Mouse (Mus musculus): ENCODE results near the gene Npy1r. TPM values are rescaled to one million over a fixed set of nuclear protein-coding genes. Genes with fewer than 3 reads are reported as not detected.

The Npy1r gene
- polyA plus RNA-seq (2015; fragmentation: Nextera tagmentation; extraction: Ambion mirVana), result 0.48 and 0.54 TPM in 2 replicates

- Histone ChIP-seq H3K4me3 (ENCODE audit: low read depth, low read length) (peak within 1 kb of the TSS; percentile 27), H3K4me2 (replicated peaks; ENCODE audit: low read depth) (peak within 1 kb of the TSS; percentile 58), H3K9ac (ENCODE audit: low read depth, low read length) (no peak within 1 kb of the TSS), H3K9me3 (ENCODE audit: control insufficient read depth) (no peaks in the 10 kb centered on the region), H3K27ac (ENCODE audit: low read depth, low read length) (no peak within 1 kb of the TSS), H3K36me3 (ENCODE audit: control insufficient read depth, insufficient read depth) (no peaks in the 10 kb centered on the region), H3K27me3 (replicated peaks; ENCODE audit: control insufficient read depth, insufficient read depth, low read length) (peaks cover 12% of the 10 kb centered on the region; the same call in 1 of the 2 replicates), H3K4me1 (replicated peaks; ENCODE audit: control insufficient read depth, insufficient read depth, low read length) (no peaks in the 10 kb centered on the region; the same call in 1 of the 2 replicates)
- no peak for ATAC-seq
- TF ChIP-seq CTCF (IDR thresholded peaks at IDR 0.05; ENCODE audit: low read depth), result peak; percentile 67
- 2% methylated on average over 30 of the region's 30 CpGs for WGBS
Measured at GRCm38 (mm10) chr8:66696970-66697843, at the start of gene Npy1r. TSS of gene Npy1r (plus strand) at chr8:66697192.

- H3K4me1 ChIP-seq (replicated peaks; ENCODE audit: control insufficient read depth, insufficient read depth, low read length), result no peaks in the 10 kb centered on the region
- H3K4me2 ChIP-seq (replicated peaks; ENCODE audit: low read depth), result no peak overlapping the region
- H3K36me3 ChIP-seq (ENCODE audit: control insufficient read depth, insufficient read depth), result no peaks in the 10 kb centered on the region
- H3K9ac ChIP-seq (ENCODE audit: low read depth, low read length), result no peak overlapping the region
- WGBS, result 74% methylated on average over 2 of the region's 2 CpGs
- TF ChIP-seq CTCF (IDR thresholded peaks at IDR 0.05; ENCODE audit: low read depth), result no peak
- no peak overlapping the region for H3K27ac ChIP-seq (ENCODE audit: low read depth, low read length)
- no peaks in the 10 kb centered on the region for H3K27me3 ChIP-seq (replicated peaks; ENCODE audit: control insufficient read depth, insufficient read depth, low read length)
- no peak overlapping the region for H3K4me3 ChIP-seq (ENCODE audit: low read depth, low read length)
- ATAC-seq, result peak; percentile 64
- H3K9me3 ChIP-seq (ENCODE audit: control insufficient read depth), result no peaks in the 10 kb centered on the region
Measured at GRCm38 (mm10) chr8:66681261-66681660, 15.7 kb upstream of the Npy1r start.

GRCm38 (mm10) chr8:66687511-66688329, 9.3 kb upstream of the Npy1r start, which contains the start of gene Npy5r:
TSS of gene Npy5r (minus strand) at chr8:66688128.
- Histone ChIP-seq H3K9me3 (ENCODE audit: control insufficient read depth) (no peaks in the 10 kb centered on the region), H3K27me3 (replicated peaks; ENCODE audit: control insufficient read depth, insufficient read depth, low read length) (peaks cover 6% of the 10 kb centered on the region; the same call in 1 of the 2 replicates), H3K4me2 (replicated peaks; ENCODE audit: low read depth) (peak within 1 kb of the TSS; percentile 58), H3K36me3 (ENCODE audit: control insufficient read depth, insufficient read depth) (no peaks in the 10 kb centered on the region), H3K27ac (ENCODE audit: low read depth, low read length) (no peak within 1 kb of the TSS), H3K4me3 (ENCODE audit: low read depth, low read length) (peak within 1 kb of the TSS; percentile 29), H3K9ac (ENCODE audit: low read depth, low read length) (no peak within 1 kb of the TSS), H3K4me1 (replicated peaks; ENCODE audit: control insufficient read depth, insufficient read depth, low read length) (no peaks in the 10 kb centered on the region)
- no peak for TF ChIP-seq CTCF (IDR thresholded peaks at IDR 0.05; ENCODE audit: low read depth)
- no peak for ATAC-seq
- WGBS, result 3% methylated on average over 43 of the region's 43 CpGs

GRCm38 (mm10) chr8:66688395-66688794, 8.6 kb upstream of the Npy1r start:
- Histone ChIP-seq H3K4me1 (replicated peaks; ENCODE audit: control insufficient read depth, insufficient read depth, low read length) (no peaks in the 10 kb centered on the region), H3K4me2 (replicated peaks; ENCODE audit: low read depth) (no peak overlapping the region), H3K9ac (ENCODE audit: low read depth, low read length) (no peak overlapping the region), H3K27ac (ENCODE audit: low read depth, low read length) (no peak overlapping the region), H3K27me3 (replicated peaks; ENCODE audit: control insufficient read depth, insufficient read depth, low read length) (peaks cover 6% of the 10 kb centered on the region; the same call in 1 of the 2 replicates), H3K4me3 (ENCODE audit: low read depth, low read length) (peak overlapping the region; percentile 29; the same call in 1 of the 2 replicates), H3K36me3 (ENCODE audit: control insufficient read depth, insufficient read depth) (no peaks in the 10 kb centered on the region), H3K9me3 (ENCODE audit: control insufficient read depth) (no peaks in the 10 kb centered on the region)
- 46% methylated on average over 6 of the region's 6 CpGs for WGBS
- no peak for TF ChIP-seq CTCF (IDR thresholded peaks at IDR 0.05; ENCODE audit: low read depth)
- ATAC-seq, result no peak

- H3K9ac ChIP-seq (ENCODE audit: low read depth, low read length), result no peak overlapping the region
Measured at GRCm38 (mm10) chr8:66688799-66689198, 8.2 kb upstream of the Npy1r start.

GRCm38 (mm10) chr8:66690402-66690801, 6.6 kb upstream of the Npy1r start:
- no peak overlapping the region for H3K4me2 ChIP-seq (replicated peaks; ENCODE audit: low read depth)
- H3K9me3 ChIP-seq (ENCODE audit: control insufficient read depth), result no peaks in the 10 kb centered on the region
- H3K4me1 ChIP-seq (replicated peaks; ENCODE audit: control insufficient read depth, insufficient read depth, low read length), result no peaks in the 10 kb centered on the region
- TF ChIP-seq CTCF (IDR thresholded peaks at IDR 0.05; ENCODE audit: low read depth), result no peak
- no peak overlapping the region for H3K4me3 ChIP-seq (ENCODE audit: low read depth, low read length)
- WGBS, result 50% methylated on average over 5 of the region's 5 CpGs
- H3K27ac ChIP-seq (ENCODE audit: low read depth, low read length), result no peak overlapping the region
- H3K36me3 ChIP-seq (ENCODE audit: control insufficient read depth, insufficient read depth), result no peaks in the 10 kb centered on the region
- no peak for ATAC-seq
- peaks cover 6% of the 10 kb centered on the region; the same call in 1 of the 2 replicates for H3K27me3 ChIP-seq (replicated peaks; ENCODE audit: control insufficient read depth, insufficient read depth, low read length)
- H3K9ac ChIP-seq (ENCODE audit: low read depth, low read length), result no peak overlapping the region

More at GRCm38 (mm10) chr8:66688799-66689198, 8.2 kb upstream of the Npy1r start:
- Histone ChIP-seq H3K4me3 (ENCODE audit: low read depth, low read length) (no peak overlapping the region), H3K27ac (ENCODE audit: low read depth, low read length) (no peak overlapping the region), H3K4me1 (replicated peaks; ENCODE audit: control insufficient read depth, insufficient read depth, low read length) (no peaks in the 10 kb centered on the region), H3K27me3 (replicated peaks; ENCODE audit: control insufficient read depth, insufficient read depth, low read length) (peaks cover 6% of the 10 kb centered on the region; the same call in 1 of the 2 replicates), H3K4me2 (replicated peaks; ENCODE audit: low read depth) (no peak overlapping the region), H3K36me3 (ENCODE audit: control insufficient read depth, insufficient read depth) (no peaks in the 10 kb centered on the region), H3K9me3 (ENCODE audit: control insufficient read depth) (no peaks in the 10 kb centered on the region)
- ATAC-seq, result peak; percentile 87
- no peak for TF ChIP-seq CTCF (IDR thresholded peaks at IDR 0.05; ENCODE audit: low read depth)
- WGBS, result 29% methylated on average over 4 of the region's 4 CpGs
